Mouse (Mus musculus) heart, postnatal 0 days (tissue): ENCODE results near the gene Ift74.

Experiments used
- CTCF ChIP-seq: IDR thresholded peaks from 2 replicates; pipeline ENCODE4 v1.5.1; 2016; ENCODE audit warnings: antibody characterized with exemption, control low read depth, low read depth
- EP300 ChIP-seq: IDR thresholded peaks from 2 replicates; pipeline ENCODE4 v1.6.1; 2016; ENCODE audit warnings: antibody characterized with exemption, low read depth

DNA sequence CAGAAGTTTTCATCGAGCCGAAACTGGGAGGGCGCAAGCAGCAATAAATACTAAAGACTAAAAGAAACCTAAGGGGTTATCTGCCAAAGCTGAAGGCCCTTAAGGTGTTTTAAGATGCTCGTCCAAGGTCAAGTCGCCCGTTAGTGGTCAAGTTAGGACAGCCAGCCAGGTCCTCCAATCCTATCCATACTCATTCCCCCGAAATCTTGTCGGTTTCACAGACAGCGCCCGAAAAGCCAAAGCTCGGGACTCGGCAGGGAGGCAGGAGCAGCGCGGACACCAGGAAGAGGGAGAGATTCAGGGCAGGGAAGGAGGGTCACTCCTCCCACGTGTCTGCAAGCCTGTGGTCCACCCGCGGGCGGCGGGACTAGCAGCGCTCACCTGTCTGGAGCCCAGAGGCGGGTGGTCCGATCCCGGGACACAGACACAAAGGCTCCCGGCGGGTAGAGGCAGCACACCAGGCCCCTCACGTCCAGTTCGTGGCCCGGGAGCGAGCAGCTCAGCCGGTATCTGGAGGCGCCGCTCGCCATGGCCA is 11.7 kb upstream of the Ift74 start:
- TF ChIP-seq CTCF = no peak
- TF ChIP-seq EP300 = no peak
